Mouse (Mus musculus) lung, adult 2 months (tissue): ENCODE results near the gene Calhm2.

Source experiments
- CTCF ChIP-seq: fragments of 200-500 bp; IDR thresholded peaks from 2 replicates; pipeline ENCODE4 v1.5.1; 2011; ENCODE audit warnings: mild to moderate bottlenecking, low read length, control low read depth; ENCODE audit not compliant: insufficient read depth
- POLR2A ChIP-seq: fragments of 200-500 bp; IDR thresholded peaks from 2 replicates; pipeline ENCODE4 v1.6.1; 2011; ENCODE audit warnings: low read depth, mild to moderate bottlenecking, control low read depth, low read length, borderline replicate concordance; ENCODE audit errors: extremely low read depth

DNA sequence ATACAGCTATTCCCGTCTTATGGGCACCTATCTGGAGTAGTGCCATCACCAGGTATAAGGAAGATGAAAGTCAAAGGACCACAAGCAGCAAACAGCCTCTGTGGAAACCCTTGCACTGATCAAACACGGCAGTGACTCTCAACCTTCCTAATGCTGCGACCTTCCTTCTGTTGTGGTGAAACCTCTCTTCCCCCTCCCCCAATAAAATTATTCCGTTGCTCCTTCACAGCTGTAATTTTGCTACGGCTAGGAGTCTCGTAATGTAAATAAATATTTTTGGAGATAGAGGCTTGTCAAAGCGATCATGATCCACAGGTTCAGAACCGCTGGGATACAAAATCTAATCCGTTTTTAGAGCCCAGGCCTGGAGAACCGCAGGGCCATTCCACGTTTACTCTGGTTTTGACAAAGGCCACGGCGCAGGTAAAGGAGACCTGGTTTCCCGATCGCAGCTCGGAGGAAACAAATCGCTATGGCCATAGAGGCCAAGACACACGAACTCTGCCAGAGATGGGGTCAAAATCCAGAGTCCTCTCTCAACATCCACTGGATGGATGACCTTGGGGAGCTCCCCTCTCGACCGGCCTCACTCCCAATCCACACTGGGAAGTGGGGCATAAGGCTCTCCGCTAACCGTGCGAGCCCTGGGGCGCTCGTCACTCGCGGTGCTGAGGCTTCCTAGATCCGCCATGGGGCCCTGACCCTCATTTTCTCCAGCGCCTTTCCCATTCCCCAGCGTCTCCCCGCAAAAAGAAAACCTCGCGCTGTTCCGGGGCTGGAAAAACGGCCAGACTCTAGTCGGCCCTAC is 48.2 kb downstream of the Calhm2 start:
- TF ChIP-seq CTCF (no peak), POLR2A (no peak)
